Mouse (Mus musculus) kidney, postnatal 0 days (tissue): ENCODE measurements around the gene Snip1. TPM values are rescaled to one million over a fixed set of nuclear protein-coding genes. Genes with fewer than 3 reads are reported as not detected.

ENCODE experiments used
- ATAC-seq: fragments of 200-750 bp; cut with Nextera tagmentation; replicated peaks from 2 replicates; pipeline ENCODE4 v1.8.0; 2017; ENCODE audit warnings: low read depth, moderate number of reproducible peaks, moderate TSS enrichment, moderate library complexity; ENCODE audit not compliant: low FRiP score
- DNase-seq: peaks from one replicate; pipeline ENCODE4 v3.0.0-alpha.2; 2016; ENCODE audit warnings: low spot score
- H3K27ac ChIP-seq: fragments of 300-500 bp; sonication (generic); 2 replicates; pipeline ENCODE4 v1.5.1; 2014; ENCODE audit warnings: mild to moderate bottlenecking
- H3K27me3 ChIP-seq: fragments of 300-500 bp; sonication (generic); 2 replicates; pipeline ENCODE4 v1.6.1; 2014; ENCODE audit warnings: low read length, mixed read lengths; ENCODE audit not compliant: insufficient read depth
- H3K36me3 ChIP-seq: fragments of 300-500 bp; sonication (generic); 2 replicates; pipeline ENCODE4 v1.6.1; 2014; ENCODE audit warnings: low read length, mixed read lengths; ENCODE audit not compliant: insufficient read depth
- H3K4me1 ChIP-seq: fragments of 300-500 bp; sonication (generic); replicated peaks from 2 replicates; pipeline ENCODE4 v1.6.1; 2014; ENCODE audit warnings: antibody characterized with exemption, low read length, mixed read lengths; ENCODE audit not compliant: insufficient read depth
- H3K4me2 ChIP-seq: fragments of 300-500 bp; sonication (generic); 2 replicates; pipeline ENCODE4 v1.6.1; 2014; ENCODE audit warnings: mild to moderate bottlenecking, low read length, moderate library complexity, mixed read lengths
- H3K4me3 ChIP-seq: fragments of 300-500 bp; sonication (generic); replicated peaks from 2 replicates; pipeline ENCODE4 v1.5.1; 2014; ENCODE audit warnings: low read depth, low read length
- H3K9ac ChIP-seq: fragments of 300-500 bp; sonication (generic); 2 replicates; pipeline ENCODE4 v1.6.1; 2014; ENCODE audit warnings: low read depth, low read length
- H3K9me3 ChIP-seq: fragments of 300-500 bp; sonication (generic); replicated peaks from 2 replicates; pipeline ENCODE4 v1.6.1; 2016; ENCODE audit warnings: low read length, inconsistent platforms, mixed read lengths
- CTCF ChIP-seq: IDR thresholded peaks from 2 replicates; pipeline ENCODE4 v1.5.1; 2016; ENCODE audit warnings: antibody characterized with exemption, low read depth, mild to moderate bottlenecking, moderate library complexity
- WGBS: fragments of 180-500 bp; shearing (Covaris S2); extraction: QIAGEN DNeasy Blood & Tissue Kit; methylation state at CpG from one replicate; pipeline ENCODE4 v1.1.7; 2014; 5-methylcytosine and 5-hydroxymethylcytosine counted together
- polyA plus RNA-seq: library from polyadenylated mRNA; unstranded; fragments of >200 nt; fragmentation: Nextera tagmentation; extraction: Ambion mirVana; gene quantifications from 2 replicates; pipeline ENCODE4 v1.2.1, GENCODE M21; 2015

Gene Snip1
- polyA plus RNA-seq = 25.2 and 26.0 TPM in 2 replicates

DNA sequence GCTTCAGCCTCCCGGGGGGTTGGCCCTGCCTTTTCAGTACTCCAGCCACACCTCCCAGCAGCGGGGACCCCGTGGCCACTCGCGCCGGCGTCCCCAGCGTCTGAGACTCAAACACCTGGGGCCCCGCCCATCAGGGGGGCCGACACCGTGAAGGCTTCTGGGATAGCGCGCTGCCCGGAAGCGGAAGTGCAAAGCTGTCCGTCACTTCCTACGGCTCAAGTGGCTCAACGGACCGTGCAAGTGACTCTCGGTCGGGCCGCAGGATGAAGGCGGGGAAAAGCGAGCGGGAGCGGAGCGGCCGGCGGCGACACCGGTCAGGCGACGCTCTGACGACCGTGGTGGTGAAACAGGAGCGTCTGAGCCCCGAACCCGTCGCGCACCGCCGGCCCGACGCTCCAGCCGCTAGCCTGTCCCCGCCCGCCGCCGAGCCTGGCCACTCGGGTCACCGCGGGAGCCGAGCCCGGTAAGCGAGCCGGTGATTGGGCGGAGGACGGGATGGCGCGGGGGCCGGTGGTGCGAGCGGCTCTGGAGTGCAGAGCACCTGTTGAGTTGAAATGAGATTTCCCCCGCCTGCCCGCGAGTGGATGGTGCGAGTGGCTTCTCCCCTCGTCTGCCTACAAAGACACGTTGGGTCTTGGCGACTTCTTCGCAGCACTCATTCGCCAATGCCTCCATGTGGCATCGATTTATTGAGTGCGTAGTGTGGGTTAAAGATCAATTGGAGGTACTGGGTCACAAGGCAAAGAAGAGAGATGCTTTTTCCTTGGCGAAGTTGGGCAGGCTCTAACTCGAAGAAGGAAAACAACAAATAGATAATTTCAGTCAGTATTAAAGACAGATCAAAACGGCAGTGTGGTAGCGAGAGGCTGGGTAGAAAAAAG, at the start of gene Snip1:
Snip1 (plus strand) TSS at position 183 of the 881 bp plus-strand sequence.
- peak within 1 kb of the TSS; percentile 90 for H3K4me3 ChIP-seq
- peak within 1 kb of the TSS; percentile 76 for H3K4me2 ChIP-seq
- DNase-seq = peak; percentile 95
- 1% methylated on average over 78 of the region's 78 CpGs for WGBS
- H3K36me3 ChIP-seq = peaks cover 21% of the 10 kb centered on the region
- H3K9me3 ChIP-seq = no peaks in the 10 kb centered on the region
- no peaks in the 10 kb centered on the region for H3K27me3 ChIP-seq
- ATAC-seq = peak; percentile 96
- peak within 1 kb of the TSS; percentile 58 for H3K27ac ChIP-seq
- TF ChIP-seq CTCF = no peak
- peaks cover 7% of the 10 kb centered on the region for H3K4me1 ChIP-seq
- peak within 1 kb of the TSS; percentile 91 for H3K9ac ChIP-seq

DNA sequence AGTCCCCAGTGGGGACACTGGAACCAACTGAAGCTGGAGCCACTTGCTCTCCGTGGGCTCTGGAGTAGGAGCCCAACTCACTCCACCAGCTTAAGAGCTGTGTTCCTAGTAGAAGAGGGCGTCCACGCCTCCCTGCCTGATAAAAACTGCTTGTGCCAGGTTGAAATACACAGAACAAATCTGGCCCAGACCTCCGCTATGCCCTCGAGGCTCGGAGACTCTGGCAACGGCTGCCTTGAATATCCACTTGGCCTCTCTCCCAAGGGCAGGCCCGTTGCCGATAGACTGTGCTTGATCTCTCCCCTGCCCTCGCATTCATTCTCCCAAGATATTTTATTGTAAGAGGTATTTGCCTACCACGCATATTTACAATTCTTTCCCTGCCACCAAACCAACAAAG, 49.0 kb upstream of the Snip1 start:
- no peak overlapping the region for H3K4me2 ChIP-seq
- H3K27me3 ChIP-seq = no peaks in the 10 kb centered on the region
- H3K4me3 ChIP-seq = no peak overlapping the region
- ATAC-seq (no peak), DNase-seq (no peak)
- no peak overlapping the region for H3K9ac ChIP-seq
- 80% methylated on average over 11 of the region's 11 CpGs for WGBS
- H3K9me3 ChIP-seq = no peaks in the 10 kb centered on the region
- no peaks in the 10 kb centered on the region for H3K36me3 ChIP-seq
- H3K4me1 ChIP-seq = no peaks in the 10 kb centered on the region
- no peak overlapping the region for H3K27ac ChIP-seq
- TF ChIP-seq CTCF = no peak

DNA sequence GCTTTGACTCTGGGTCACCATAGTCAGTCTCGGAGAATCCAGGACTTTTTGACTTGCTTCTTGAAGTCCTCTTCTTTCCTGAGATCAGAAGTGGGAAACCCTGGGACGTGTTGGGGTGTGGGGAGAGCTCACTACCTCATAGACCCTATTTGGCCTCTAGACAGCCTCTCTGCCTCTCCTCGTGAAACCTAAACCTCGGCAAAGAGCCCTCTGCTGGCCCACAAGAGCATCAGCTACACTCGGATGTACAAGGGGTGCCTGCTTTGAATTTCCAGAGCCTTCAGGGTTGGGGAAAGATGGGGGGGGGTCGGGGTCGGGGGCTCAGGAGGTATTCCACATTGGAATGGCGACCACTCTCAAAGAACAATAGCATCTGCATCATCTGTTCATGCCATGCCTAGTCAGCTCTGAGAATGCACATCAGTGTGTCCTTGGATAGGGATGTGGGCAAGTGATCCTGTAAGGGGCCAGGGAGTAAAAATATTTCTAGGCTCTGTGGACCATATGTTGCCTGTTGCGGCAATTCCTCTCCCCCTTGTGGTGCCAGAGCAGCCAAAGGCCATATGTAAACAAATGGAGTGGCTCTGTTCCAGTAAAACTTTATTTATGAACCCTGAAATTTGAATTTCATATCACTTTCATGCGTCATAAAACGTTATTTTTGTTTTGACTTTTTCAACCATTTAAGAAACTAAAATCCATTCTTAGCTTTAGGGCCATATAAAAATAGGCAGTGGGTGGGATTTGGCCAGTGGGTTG, 45.5 kb upstream of the Snip1 start:
- no peaks in the 10 kb centered on the region for H3K9me3 ChIP-seq
- H3K4me2 ChIP-seq = no peak overlapping the region
- peak; percentile 64 for TF ChIP-seq CTCF
- peak; percentile 66 for DNase-seq
- H3K36me3 ChIP-seq = no peaks in the 10 kb centered on the region
- H3K4me3 ChIP-seq = no peak overlapping the region
- H3K27me3 ChIP-seq = no peaks in the 10 kb centered on the region
- H3K9ac ChIP-seq = no peak overlapping the region
- WGBS = 29% methylated on average over 11 of the region's 11 CpGs
- H3K4me1 ChIP-seq = no peaks in the 10 kb centered on the region
- no peak for ATAC-seq
- H3K27ac ChIP-seq = no peak overlapping the region

DNA sequence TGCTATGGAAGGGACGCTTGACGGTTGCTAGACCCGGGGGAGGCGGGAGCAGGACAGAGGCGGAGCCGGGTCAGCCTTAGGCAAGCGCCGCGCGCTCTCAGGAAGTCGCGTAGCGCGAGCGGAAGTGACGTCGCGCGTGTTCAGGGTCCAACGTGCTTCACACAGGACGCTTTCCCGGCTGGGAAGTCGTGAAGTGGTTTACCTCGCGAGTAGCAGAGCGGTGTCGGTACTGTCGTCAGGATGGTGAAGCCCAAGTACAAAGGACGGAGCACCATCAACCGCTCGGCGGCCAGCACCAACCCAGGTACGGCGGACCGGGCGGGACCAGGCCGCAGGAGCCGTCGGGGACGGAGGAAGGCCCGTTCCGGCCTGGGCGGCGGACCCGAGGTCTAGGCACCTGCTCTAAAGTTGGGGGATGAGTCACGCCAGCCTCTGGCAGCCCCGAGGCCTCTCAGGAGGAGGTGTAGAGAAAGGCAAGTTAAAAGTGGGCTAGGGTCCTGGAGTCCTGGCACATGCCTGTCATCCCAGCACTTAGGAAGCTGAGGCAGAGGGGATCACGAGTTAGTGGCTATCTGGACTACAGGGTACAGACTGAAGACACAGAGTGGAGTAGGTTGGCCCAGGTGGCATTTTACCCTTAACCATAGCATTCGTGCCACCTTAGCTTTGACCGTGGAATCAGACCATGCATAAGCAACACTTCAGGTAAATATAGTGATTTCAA, 36.4 kb upstream of the Snip1 start:
- under 1% methylated on average over 50 of the region's 50 CpGs for WGBS
- peak overlapping the region; percentile 81 for H3K4me3 ChIP-seq

DNA sequence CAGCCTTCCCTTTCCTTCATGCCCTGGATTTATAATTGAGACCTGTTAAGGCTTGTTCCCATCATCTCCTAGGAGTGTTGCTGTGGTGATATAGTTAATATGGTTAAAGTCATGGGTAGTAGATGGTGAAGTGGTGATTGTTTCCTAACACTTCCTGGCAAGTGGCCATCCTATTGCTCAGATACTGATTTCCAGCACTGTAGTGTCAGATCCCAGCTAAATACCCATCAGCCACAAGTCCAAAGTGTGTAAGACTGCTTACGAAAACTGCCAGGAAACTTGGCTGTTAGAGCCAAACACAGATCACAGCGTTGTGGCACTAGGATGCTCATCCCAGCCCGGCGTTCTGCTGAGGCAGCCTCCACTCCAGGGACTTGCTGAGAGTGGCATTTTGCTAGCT, 32.1 kb upstream of the Snip1 start:
- Histone ChIP-seq H3K4me2 (no peak overlapping the region), H3K27ac (no peak overlapping the region), H3K9ac (no peak overlapping the region), H3K4me3 (no peak overlapping the region), H3K9me3 (no peaks in the 10 kb centered on the region), H3K36me3 (peaks cover 32% of the 10 kb centered on the region), H3K4me1 (peaks cover 6% of the 10 kb centered on the region; the same call in 1 of the 2 replicates), H3K27me3 (no peaks in the 10 kb centered on the region)
- 90% methylated on average over 4 of the region's 4 CpGs for whole genome bisulfite sequencing
- ATAC-seq (no peak), DNase-seq (no peak)
- TF ChIP-seq CTCF = no peak

More for the DNA sequence above, 36.4 kb upstream of the Snip1 start:
- ATAC-seq (peak; percentile 99), DNase-seq (peak; percentile 97)
- Histone ChIP-seq H3K27me3 (no peaks in the 10 kb centered on the region), H3K4me1 (peaks cover 6% of the 10 kb centered on the region; the same call in 1 of the 2 replicates), H3K36me3 (peaks cover 1% of the 10 kb centered on the region; the same call in 1 of the 2 replicates), H3K9me3 (no peaks in the 10 kb centered on the region), H3K4me2 (peak overlapping the region; percentile 97), H3K9ac (peak overlapping the region; percentile 83), H3K27ac (peak overlapping the region; percentile 63)
- TF ChIP-seq CTCF = no peak

DNA sequence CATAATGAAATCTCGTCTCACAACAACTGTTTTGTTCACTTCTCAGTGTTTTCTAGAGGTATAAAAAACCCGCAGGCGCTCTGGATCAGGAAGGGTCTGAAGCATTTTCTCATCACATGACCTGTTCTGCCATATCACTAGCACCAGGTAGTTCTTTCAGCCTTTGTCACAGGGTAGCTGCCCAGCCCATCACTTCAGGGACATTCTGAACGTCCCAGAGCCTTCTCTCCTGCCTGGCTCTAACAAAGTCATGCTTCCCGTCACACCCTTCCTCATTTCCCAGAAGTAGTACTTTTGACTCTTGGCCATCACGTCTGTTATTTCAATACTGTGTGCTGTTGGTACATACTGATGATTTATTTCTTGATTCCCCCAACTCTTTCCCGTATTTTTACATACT, 22.0 kb upstream of the Snip1 start:
- ATAC-seq (no peak), DNase-seq (no peak)
- Histone ChIP-seq H3K9ac (no peak overlapping the region), H3K4me3 (no peak overlapping the region), H3K27me3 (no peaks in the 10 kb centered on the region), H3K4me1 (no peaks in the 10 kb centered on the region), H3K9me3 (no peaks in the 10 kb centered on the region), H3K4me2 (no peak overlapping the region), H3K27ac (no peak overlapping the region), H3K36me3 (peaks cover 86% of the 10 kb centered on the region)
- no peak for TF ChIP-seq CTCF
- WGBS = 79% methylated on average over 7 of the region's 7 CpGs
